Mouse (Mus musculus): ENCODE measurements at regions not wholly inside any gene's neighbourhood (a gene's known extent, or its start where the extent isn't known, plus 50 kb on each side); places are given as distances from the start of the nearest gene placed in this dataset.

- TF ChIP-seq EP300 (optimal IDR thresholded peaks at IDR 0.05) (no peak), CTCF (IDR thresholded peaks at IDR 0.05; ENCODE audit: low read depth) (no peak)
These were observed 92.4 kb upstream of the Stt3b start for GRCm38 (mm10) chr9:115402661-115403060.

Measured in stomach, postnatal 0 days (tissue).